Mouse (Mus musculus) heart, postnatal 36 days (tissue): ENCODE measurements at regions not wholly inside any gene's neighbourhood (a gene's known extent, or its start where the extent isn't known, plus 50 kb on each side); places are given as distances from the start of the nearest gene placed in this dataset.
"Not testable (repeated sequence)": the region's sequence is repeated elsewhere in the genome, so short reads cannot be mapped to it uniquely, and the experiment has no call there.

Experiments used
- DNase-seq, 2 experiments: peaks; one replicate each; pipeline ENCODE4 v3.0.0; 2021 to 2022
- intact Hi-C: fragments of 180-260 bp; cut with DNase I; formaldehyde crosslinking; loops from one replicate; pipeline ENCODE4 v1.15.1; 2025

GRCm38 (mm10) chr6:24384193-24384888 lies 130.5 kb downstream of the Iqub start:
- no peak for DNase-seq
- intact Hi-C loops = no loop called here

GRCm38 (mm10) chr6:24379859-24380258 lies 135.0 kb downstream of the Iqub start:
- no peak for DNase-seq
- intact Hi-C loops = no loop called here

GRCm38 (mm10) chr6:24376728-24377127 lies 138.1 kb downstream of the Iqub start:
- no peak for DNase-seq
- intact Hi-C loops = no loop called here

GRCm38 (mm10) chr6:24373161-24373560 lies 141.7 kb downstream of the Iqub start:
- no peak for DNase-seq
- intact Hi-C loops = no loop called here

GRCm38 (mm10) chr6:24371680-24372079 lies 143.2 kb downstream of the Iqub start:
- intact Hi-C loops = no loop called here
- no peak for DNase-seq

- no peak for DNase-seq
Observed at GRCm38 (mm10) chr6:24350882-24351281, 164.0 kb downstream of the Iqub start.

GRCm38 (mm10) chr6:24348481-24349062 lies 166.3 kb downstream of the Iqub start:
- DNase-seq = no peak
- intact Hi-C loops = no loop called here

More at GRCm38 (mm10) chr6:24350882-24351281, 164.0 kb downstream of the Iqub start:
- intact Hi-C loops = loop anchor here (2.0 to 10.0 kb wide), 2 partner anchors 592 to 856 kb away; no protein-coding TSS in a partner anchor

- intact Hi-C loops = no loop called here
- DNase-seq = peak; percentile 8 to 9
Observed at GRCm38 (mm10) chr6:24347745-24348480, 167.0 kb downstream of the Iqub start.

GRCm38 (mm10) chr6:24342471-24342870 lies 172.4 kb downstream of the Iqub start:
- DNase-seq = no peak
- intact Hi-C loops = no loop called here

- no peak for DNase-seq
- intact Hi-C loops = no loop called here
Observed at GRCm38 (mm10) chr6:24342056-24342455, 172.8 kb downstream of the Iqub start.

GRCm38 (mm10) chr6:24340107-24340506 lies 172.2 kb upstream of the Slc13a1 start:
- DNase-seq, intact Hi-C loops: not testable (repeated sequence)

GRCm38 (mm10) chr6:24325215-24325614 lies 157.3 kb upstream of the Slc13a1 start:
- intact Hi-C loops = no loop called here
- no peak for DNase-seq

- DNase-seq = no peak
- intact Hi-C loops = no loop called here
Observed at GRCm38 (mm10) chr6:24324718-24325117, 156.8 kb upstream of the Slc13a1 start.

- no peak for DNase-seq
- intact Hi-C loops = no loop called here
Observed at GRCm38 (mm10) chr6:24322371-24322770, 154.5 kb upstream of the Slc13a1 start.

GRCm38 (mm10) chr6:24318862-24319261 lies 151.0 kb upstream of the Slc13a1 start:
- no peak for DNase-seq
- intact Hi-C loops = no loop called here

- intact Hi-C loops = no loop called here
- DNase-seq = no peak
Observed at GRCm38 (mm10) chr6:24310675-24311074, 142.8 kb upstream of the Slc13a1 start.

GRCm38 (mm10) chr6:24309810-24310209 lies 141.9 kb upstream of the Slc13a1 start:
- intact Hi-C loops = no loop called here
- DNase-seq = no peak

- DNase-seq = no peak
Observed at GRCm38 (mm10) chr6:24301681-24302080, 133.8 kb upstream of the Slc13a1 start.

GRCm38 (mm10) chr6:24301146-24301545 lies 133.3 kb upstream of the Slc13a1 start:
- intact Hi-C loops = no loop called here

More at GRCm38 (mm10) chr6:24301681-24302080, 133.8 kb upstream of the Slc13a1 start:
- intact Hi-C loops = no loop called here

GRCm38 (mm10) chr6:24298562-24299212 lies 130.8 kb upstream of the Slc13a1 start:
- DNase-seq = no peak
- intact Hi-C loops = no loop called here

More at GRCm38 (mm10) chr6:24301146-24301545, 133.3 kb upstream of the Slc13a1 start:
- DNase-seq = no peak

GRCm38 (mm10) chr6:24288757-24289156 lies 120.9 kb upstream of the Slc13a1 start:
- intact Hi-C loops, DNase-seq: not testable (repeated sequence)
